Mouse (Mus musculus): ENCODE measurements around the gene Col15a1.

Col15a1 gene

GRCm38 (mm10) chr4:47265555-47265954 lies 57.6 kb downstream of the Col15a1 start:
- no peak for DNase-seq (ENCODE audit: low read depth, low spot score)

- DNase-seq (ENCODE audit: low read depth, low spot score): no peak
Observed at GRCm38 (mm10) chr4:47272452-47273130, 64.6 kb downstream of the Col15a1 start.

GRCm38 (mm10) chr4:47273795-47274194 lies 65.8 kb downstream of the Col15a1 start:
- DNase-seq (ENCODE audit: low read depth, low spot score): no peak

- no peak for DNase-seq (ENCODE audit: low read depth, low spot score)
Observed at GRCm38 (mm10) chr4:47274911-47275310, 67.0 kb downstream of the Col15a1 start.

- no peak for DNase-seq (ENCODE audit: low read depth, low spot score)
Observed at GRCm38 (mm10) chr4:47278397-47278796, 70.4 kb downstream of the Col15a1 start.

GRCm38 (mm10) chr4:47279085-47279707 lies 71.2 kb downstream of the Col15a1 start:
- DNase-seq (ENCODE audit: low read depth, low spot score): no peak

GRCm38 (mm10) chr4:47280126-47280525 lies 72.2 kb downstream of the Col15a1 start:
- DNase-seq (ENCODE audit: low read depth, low spot score): no peak

GRCm38 (mm10) chr4:47281920-47282682 lies 74.1 kb downstream of the Col15a1 start:
- DNase-seq (ENCODE audit: low read depth, low spot score): no peak

GRCm38 (mm10) chr4:47284311-47284710 lies 76.3 kb downstream of the Col15a1 start:
- no peak for DNase-seq (ENCODE audit: low read depth, low spot score)

- no peak for DNase-seq (ENCODE audit: low read depth, low spot score)
Observed at GRCm38 (mm10) chr4:47284874-47285273, 76.9 kb downstream of the Col15a1 start.

GRCm38 (mm10) chr4:47286599-47287147 lies 78.7 kb downstream of the Col15a1 start:
- DNase-seq (ENCODE audit: low read depth, low spot score): no peak

- no peak for DNase-seq (ENCODE audit: low read depth, low spot score)
Observed at GRCm38 (mm10) chr4:47287468-47287867, 79.5 kb downstream of the Col15a1 start.

- no peak for DNase-seq (ENCODE audit: low read depth, low spot score)
Observed at GRCm38 (mm10) chr4:47288306-47288705, 80.3 kb downstream of the Col15a1 start.

GRCm38 (mm10) chr4:47289526-47289925 lies 81.6 kb downstream of the Col15a1 start:
- no peak for DNase-seq (ENCODE audit: low read depth, low spot score)

- DNase-seq (ENCODE audit: low read depth, low spot score): no peak
Observed at GRCm38 (mm10) chr4:47290448-47290847, 82.5 kb downstream of the Col15a1 start.

GRCm38 (mm10) chr4:47291013-47291412 lies 83.1 kb downstream of the Col15a1 start:
- DNase-seq (ENCODE audit: low read depth, low spot score): no peak

- DNase-seq (ENCODE audit: low read depth, low spot score): no peak
Observed at GRCm38 (mm10) chr4:47292956-47293355, 85.0 kb downstream of the Col15a1 start.

- no peak for DNase-seq (ENCODE audit: low read depth, low spot score)
Observed at GRCm38 (mm10) chr4:47293771-47294543, 86.0 kb downstream of the Col15a1 start.

GRCm38 (mm10) chr4:47294544-47295070 lies 86.6 kb downstream of the Col15a1 start:
- no peak for DNase-seq (ENCODE audit: low read depth, low spot score)

GRCm38 (mm10) chr4:47295547-47295946 lies 87.6 kb downstream of the Col15a1 start:
- no peak for DNase-seq (ENCODE audit: low read depth, low spot score)

- no peak for DNase-seq (ENCODE audit: low read depth, low spot score)
Observed at GRCm38 (mm10) chr4:47300701-47301100, 92.7 kb downstream of the Col15a1 start.

Measured in mesoderm, embryonic 11.5 days (tissue).